Mouse (Mus musculus): ENCODE measurements at regions not wholly inside any gene's neighbourhood (a gene's known extent, or its start where the extent isn't known, plus 50 kb on each side); places are given as distances from the start of the nearest gene placed in this dataset.

- Histone ChIP-seq H3K4me3 (ENCODE audit: low read depth, low read length) (no peak overlapping the region), H3K4me1 (ENCODE audit: control insufficient read depth, insufficient read depth, insufficient read length, low read length) (peaks cover 6% of the 10 kb centered on the region; the same call in 1 of the 2 replicates), H3K36me3 (ENCODE audit: control insufficient read depth, insufficient read depth, low read length) (no peaks in the 10 kb centered on the region), H3K27ac (ENCODE audit: insufficient read depth, low read depth, low read length) (no peak overlapping the region), H3K27me3 (ENCODE audit: control insufficient read depth, insufficient read depth, low read length) (no peaks in the 10 kb centered on the region)
- TF ChIP-seq CTCF (IDR thresholded peaks at IDR 0.05; ENCODE audit: extremely low read depth, insufficient read length, insufficient replicate concordance, low read depth, low read length), result no peak
- no peak for TF ChIP-seq POLR2A (IDR thresholded peaks at IDR 0.05; ENCODE audit: low read depth, low read length)
- 77% methylated on average over 4 of the region's 4 CpGs for WGBS
These were observed 1217.0 kb upstream of the A1bg start for GRCm38 (mm10) chr15:62139859-62140258.

- H3K27me3 ChIP-seq (ENCODE audit: control insufficient read depth, insufficient read depth, low read length), result no peaks in the 10 kb centered on the region
- peaks cover 6% of the 10 kb centered on the region; the same call in 1 of the 2 replicates for H3K4me1 ChIP-seq (ENCODE audit: control insufficient read depth, insufficient read depth, insufficient read length, low read length)
- H3K4me3 ChIP-seq (ENCODE audit: low read depth, low read length), result no peak overlapping the region
- WGBS, result 83% methylated on average over 5 of the region's 5 CpGs
- H3K36me3 ChIP-seq (ENCODE audit: control insufficient read depth, insufficient read depth, low read length), result no peaks in the 10 kb centered on the region
- H3K27ac ChIP-seq (ENCODE audit: insufficient read depth, low read depth, low read length), result no peak overlapping the region
- TF ChIP-seq POLR2A (IDR thresholded peaks at IDR 0.05; ENCODE audit: low read depth, low read length), result no peak
- TF ChIP-seq CTCF (IDR thresholded peaks at IDR 0.05; ENCODE audit: extremely low read depth, insufficient read length, insufficient replicate concordance, low read depth, low read length), result no peak
These were observed 1216.4 kb upstream of the A1bg start for GRCm38 (mm10) chr15:62139192-62139591.

- Histone ChIP-seq H3K4me3 (ENCODE audit: low read depth, low read length) (no peak overlapping the region), H3K4me1 (ENCODE audit: control insufficient read depth, insufficient read depth, insufficient read length, low read length) (peaks cover 6% of the 10 kb centered on the region; the same call in 1 of the 2 replicates), H3K27ac (ENCODE audit: insufficient read depth, low read depth, low read length) (no peak overlapping the region), H3K27me3 (ENCODE audit: control insufficient read depth, insufficient read depth, low read length) (no peaks in the 10 kb centered on the region), H3K36me3 (ENCODE audit: control insufficient read depth, insufficient read depth, low read length) (no peaks in the 10 kb centered on the region)
- 89% methylated on average over 6 of the region's 6 CpGs for WGBS
- no peak for TF ChIP-seq CTCF (IDR thresholded peaks at IDR 0.05; ENCODE audit: extremely low read depth, insufficient read length, insufficient replicate concordance, low read depth, low read length)
- no peak for TF ChIP-seq POLR2A (IDR thresholded peaks at IDR 0.05; ENCODE audit: low read depth, low read length)
These were observed 1215.9 kb upstream of the A1bg start for GRCm38 (mm10) chr15:62138701-62139100.

GRCm38 (mm10) chr15:62136932-62137594 is 1214.3 kb upstream of the A1bg start:
- no peaks in the 10 kb centered on the region for H3K36me3 ChIP-seq (ENCODE audit: control insufficient read depth, insufficient read depth, low read length)
- H3K4me3 ChIP-seq (ENCODE audit: low read depth, low read length), result no peak overlapping the region
- H3K27ac ChIP-seq (ENCODE audit: insufficient read depth, low read depth, low read length), result no peak overlapping the region
- H3K4me1 ChIP-seq (ENCODE audit: control insufficient read depth, insufficient read depth, insufficient read length, low read length), result peaks cover 6% of the 10 kb centered on the region; the same call in 1 of the 2 replicates
- 49% methylated on average over 14 of the region's 14 CpGs for WGBS
- no peaks in the 10 kb centered on the region for H3K27me3 ChIP-seq (ENCODE audit: control insufficient read depth, insufficient read depth, low read length)
- TF ChIP-seq CTCF (IDR thresholded peaks at IDR 0.05; ENCODE audit: extremely low read depth, insufficient read length, insufficient replicate concordance, low read depth, low read length), result no peak
- TF ChIP-seq POLR2A (IDR thresholded peaks at IDR 0.05; ENCODE audit: low read depth, low read length), result no peak

- H3K4me3 ChIP-seq (ENCODE audit: low read depth, low read length), result no peak overlapping the region
- H3K4me1 ChIP-seq (ENCODE audit: control insufficient read depth, insufficient read depth, insufficient read length, low read length), result peaks cover 6% of the 10 kb centered on the region; the same call in 1 of the 2 replicates
- H3K36me3 ChIP-seq (ENCODE audit: control insufficient read depth, insufficient read depth, low read length), result no peaks in the 10 kb centered on the region
- H3K27me3 ChIP-seq (ENCODE audit: control insufficient read depth, insufficient read depth, low read length), result no peaks in the 10 kb centered on the region
- 89% methylated on average over 8 of the region's 8 CpGs for WGBS
- TF ChIP-seq POLR2A (IDR thresholded peaks at IDR 0.05; ENCODE audit: low read depth, low read length) (no peak), CTCF (IDR thresholded peaks at IDR 0.05; ENCODE audit: extremely low read depth, insufficient read length, insufficient replicate concordance, low read depth, low read length) (no peak)
- no peak overlapping the region for H3K27ac ChIP-seq (ENCODE audit: insufficient read depth, low read depth, low read length)
These were observed 1212.0 kb upstream of the A1bg start for GRCm38 (mm10) chr15:62134835-62135234.

GRCm38 (mm10) chr15:62134308-62134707 is 1211.5 kb upstream of the A1bg start:
- Histone ChIP-seq H3K27me3 (ENCODE audit: control insufficient read depth, insufficient read depth, low read length) (no peaks in the 10 kb centered on the region), H3K4me1 (ENCODE audit: control insufficient read depth, insufficient read depth, insufficient read length, low read length) (peaks cover 6% of the 10 kb centered on the region; the same call in 1 of the 2 replicates), H3K27ac (ENCODE audit: insufficient read depth, low read depth, low read length) (no peak overlapping the region), H3K36me3 (ENCODE audit: control insufficient read depth, insufficient read depth, low read length) (no peaks in the 10 kb centered on the region), H3K4me3 (ENCODE audit: low read depth, low read length) (no peak overlapping the region)
- TF ChIP-seq CTCF (IDR thresholded peaks at IDR 0.05; ENCODE audit: extremely low read depth, insufficient read length, insufficient replicate concordance, low read depth, low read length), result no peak
- TF ChIP-seq POLR2A (IDR thresholded peaks at IDR 0.05; ENCODE audit: low read depth, low read length), result no peak
- 90% methylated on average over 4 of the region's 4 CpGs for WGBS

GRCm38 (mm10) chr15:62132895-62133294 is 1210.1 kb upstream of the A1bg start:
- 54% methylated on average over 2 of the region's 2 CpGs for WGBS
- Histone ChIP-seq H3K36me3 (ENCODE audit: control insufficient read depth, insufficient read depth, low read length) (no peaks in the 10 kb centered on the region), H3K4me3 (ENCODE audit: low read depth, low read length) (no peak overlapping the region), H3K4me1 (ENCODE audit: control insufficient read depth, insufficient read depth, insufficient read length, low read length) (peaks cover 6% of the 10 kb centered on the region; the same call in 1 of the 2 replicates), H3K27me3 (ENCODE audit: control insufficient read depth, insufficient read depth, low read length) (no peaks in the 10 kb centered on the region), H3K27ac (ENCODE audit: insufficient read depth, low read depth, low read length) (no peak overlapping the region)
- no peak for TF ChIP-seq POLR2A (IDR thresholded peaks at IDR 0.05; ENCODE audit: low read depth, low read length)
- TF ChIP-seq CTCF (IDR thresholded peaks at IDR 0.05; ENCODE audit: extremely low read depth, insufficient read length, insufficient replicate concordance, low read depth, low read length), result no peak

Measured in small intestine, adult 2 months (tissue).